Mouse (Mus musculus) neural tube, embryonic 12.5 days (tissue): ENCODE data around the gene Gm6096. TPM values are rescaled to one million over a fixed set of nuclear protein-coding genes. Genes with fewer than 3 reads are reported as not detected.

ENCODE experiments used
- ATAC-seq: fragments of 200-750 bp; cut with Nextera tagmentation; 2 replicates; pipeline ENCODE4 v1.8.0; 2017; ENCODE audit warnings: low read depth, mild to moderate bottlenecking, moderate TSS enrichment, moderate library complexity; ENCODE audit not compliant: low FRiP score
- H3K27ac ChIP-seq: fragments of 300-500 bp; sonication (generic); 2 replicates; pipeline ENCODE4 v1.5.1; 2016
- H3K27me3 ChIP-seq: fragments of 300-500 bp; sonication (generic); replicated peaks from 2 replicates; pipeline ENCODE4 v1.6.1; 2016; ENCODE audit warnings: mild to moderate bottlenecking
- H3K36me3 ChIP-seq: fragments of 300-500 bp; sonication (generic); 2 replicates; pipeline ENCODE4 v1.6.1; 2016; ENCODE audit warnings: mild to moderate bottlenecking
- H3K4me1 ChIP-seq: fragments of 300-500 bp; sonication (generic); 2 replicates; pipeline ENCODE4 v1.6.1; 2016
- H3K4me2 ChIP-seq: fragments of 300-500 bp; sonication (generic); replicated peaks from 2 replicates; pipeline ENCODE4 v1.6.1; 2016; ENCODE audit warnings: mild to moderate bottlenecking
- H3K4me3 ChIP-seq: fragments of 300-500 bp; sonication (generic); 2 replicates; pipeline ENCODE4 v1.5.1; 2016
- H3K9ac ChIP-seq: fragments of 300-500 bp; sonication (generic); 2 replicates; pipeline ENCODE4 v1.6.1; 2016; ENCODE audit warnings: mild to moderate bottlenecking
- H3K9me3 ChIP-seq: fragments of 300-500 bp; sonication (generic); 2 replicates; pipeline ENCODE4 v1.6.1; 2016; ENCODE audit warnings: mild to moderate bottlenecking
- WGBS: fragments of 180-500 bp; shearing (Covaris S2); methylation state at CpG from one replicate; pipeline ENCODE4 v1.1.7; 2016; 5-methylcytosine and 5-hydroxymethylcytosine counted together
- polyA plus RNA-seq: library from polyadenylated mRNA; unstranded; fragments of >200 nt; fragmentation: Nextera tagmentation; extraction: Ambion mirVana; gene quantifications from 2 replicates; pipeline ENCODE4 v1.2.1, GENCODE M21; 2016

The Gm6096 gene
- polyA plus RNA-seq, 1 experiment from 2014 or later = not detected

- 90% methylated on average over 12 of the region's 12 CpGs for WGBS
- no peaks in the 10 kb centered on the region for H3K9me3 ChIP-seq
- H3K27ac ChIP-seq = no peak overlapping the region
- H3K4me2 ChIP-seq = no peak overlapping the region
- H3K4me3 ChIP-seq = no peak overlapping the region
- no peak overlapping the region for H3K9ac ChIP-seq
- no peaks in the 10 kb centered on the region for H3K27me3 ChIP-seq
- H3K36me3 ChIP-seq = peaks cover 45% of the 10 kb centered on the region
- H3K4me1 ChIP-seq = peaks cover 21% of the 10 kb centered on the region
- no peak for ATAC-seq
Measured at GRCm38 (mm10) chr7:34226846-34227245, 24.0 kb upstream of the Gm6096 start.

DNA sequence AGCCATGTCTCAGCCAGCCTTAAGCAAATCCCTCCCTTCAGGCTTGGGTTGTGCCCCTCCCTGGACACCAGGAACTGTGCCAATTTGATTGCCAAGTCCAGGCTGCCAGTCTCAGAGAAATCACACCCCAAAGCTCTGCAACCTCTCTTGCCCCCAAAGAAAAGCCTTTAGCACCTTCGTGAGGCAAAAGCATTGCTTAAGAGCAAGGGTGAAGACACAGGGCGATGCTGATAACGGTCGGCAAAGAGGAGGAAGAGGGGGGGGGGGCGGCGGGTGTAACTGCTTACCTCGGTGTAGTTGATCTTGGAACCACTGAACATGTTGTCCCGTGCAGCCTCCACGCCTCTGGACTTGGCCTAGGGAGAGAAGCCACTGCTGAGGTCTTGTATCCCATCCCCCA, 22.2 kb upstream of the Gm6096 start:
- WGBS = 68% methylated on average over 9 of the region's 9 CpGs
- no peak for ATAC-seq
- Histone ChIP-seq H3K4me3 (peak overlapping the region; percentile 68), H3K9me3 (no peaks in the 10 kb centered on the region), H3K4me1 (peaks cover 27% of the 10 kb centered on the region), H3K9ac (peak overlapping the region; percentile 72; the same call in 1 of the 2 replicates), H3K27ac (no peak overlapping the region), H3K27me3 (no peaks in the 10 kb centered on the region), H3K36me3 (peaks cover 32% of the 10 kb centered on the region), H3K4me2 (peak overlapping the region; percentile 81)

GRCm38 (mm10) chr7:34229153-34229552, 21.7 kb upstream of the Gm6096 start:
- Histone ChIP-seq H3K4me1 (peaks cover 30% of the 10 kb centered on the region), H3K9me3 (no peaks in the 10 kb centered on the region), H3K4me3 (peak overlapping the region; percentile 68), H3K36me3 (peaks cover 27% of the 10 kb centered on the region), H3K27me3 (no peaks in the 10 kb centered on the region), H3K9ac (peak overlapping the region; percentile 72), H3K27ac (no peak overlapping the region), H3K4me2 (peak overlapping the region; percentile 81)
- no peak for ATAC-seq
- 19% methylated on average over 5 of the region's 5 CpGs for WGBS

DNA sequence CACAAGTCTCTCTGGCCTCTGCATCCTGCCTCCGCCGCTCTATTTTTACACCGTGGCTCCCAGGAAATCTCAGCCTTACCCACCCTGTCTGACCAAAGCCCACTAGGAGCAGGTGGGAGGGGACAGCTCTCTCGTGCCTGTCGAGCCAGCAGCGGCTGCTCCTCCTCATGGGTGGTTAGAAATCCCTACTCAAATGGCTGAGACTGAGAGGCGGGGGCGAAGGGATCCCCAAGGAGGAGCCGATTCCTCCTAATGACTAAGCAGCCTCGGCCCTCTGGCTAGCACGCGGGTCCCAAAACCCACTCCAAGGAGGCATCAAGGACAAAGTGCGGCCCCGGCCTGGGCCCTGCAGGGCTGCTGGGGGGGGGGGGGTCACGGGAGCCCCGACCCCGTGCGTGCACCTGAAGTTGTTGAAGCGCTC, 21.1 kb upstream of the Gm6096 start:
- peak overlapping the region; percentile 12; the same call in 1 of the 2 replicates for H3K27ac ChIP-seq
- WGBS = 0% methylated on average over 19 of the region's 19 CpGs
- no peaks in the 10 kb centered on the region for H3K9me3 ChIP-seq
- H3K4me1 ChIP-seq = peaks cover 30% of the 10 kb centered on the region
- ATAC-seq = peak; percentile 7
- H3K36me3 ChIP-seq = peaks cover 24% of the 10 kb centered on the region
- H3K9ac ChIP-seq = peak overlapping the region; percentile 72
- peak overlapping the region; percentile 68 for H3K4me3 ChIP-seq
- H3K27me3 ChIP-seq = no peaks in the 10 kb centered on the region
- peak overlapping the region; percentile 81 for H3K4me2 ChIP-seq

- peak within 1 kb of the TSS; percentile 12; the same call in 1 of the 2 replicates for H3K27ac ChIP-seq
- ATAC-seq = peak; percentile 39
- peak within 1 kb of the TSS; percentile 68 for H3K4me3 ChIP-seq
- H3K36me3 ChIP-seq = peaks cover 20% of the 10 kb centered on the region
- no peaks in the 10 kb centered on the region for H3K9me3 ChIP-seq
- H3K4me2 ChIP-seq = peak within 1 kb of the TSS; percentile 81
- peaks cover 33% of the 10 kb centered on the region for H3K4me1 ChIP-seq
- peak within 1 kb of the TSS; percentile 72 for H3K9ac ChIP-seq
- H3K27me3 ChIP-seq = no peaks in the 10 kb centered on the region
- under 1% methylated on average over 39 of the region's 39 CpGs for WGBS
Measured at GRCm38 (mm10) chr7:34230116-34230515, 20.7 kb upstream of the Gm6096 start, which contains the start of gene Gpi1. Gpi1 (minus strand) TSS chr7:34230336.

- Histone ChIP-seq H3K27me3 (no peaks in the 10 kb centered on the region), H3K4me1 (peaks cover 28% of the 10 kb centered on the region), H3K4me2 (peak overlapping the region; percentile 65), H3K36me3 (peaks cover 19% of the 10 kb centered on the region), H3K4me3 (0 out of 2 replicates have a peak overlapping the region, but pooled peaks have one; percentile 39), H3K9ac (no peak overlapping the region; the same call in 1 of the 2 replicates), H3K9me3 (no peaks in the 10 kb centered on the region), H3K27ac (peak overlapping the region; percentile 50; the same call in 1 of the 2 replicates)
- ATAC-seq = no peak; the same call in 1 of the 2 replicates
- WGBS = 45% methylated on average over 7 of the region's 7 CpGs
Measured at GRCm38 (mm10) chr7:34232785-34233725, 17.8 kb upstream of the Gm6096 start.

GRCm38 (mm10) chr7:34233909-34234609, 16.8 kb upstream of the Gm6096 start:
- peak; percentile 93 for ATAC-seq
- H3K4me3 ChIP-seq = peak overlapping the region; percentile 39
- H3K36me3 ChIP-seq = peaks cover 28% of the 10 kb centered on the region
- no peaks in the 10 kb centered on the region for H3K9me3 ChIP-seq
- peak overlapping the region; percentile 50; the same call in 1 of the 2 replicates for H3K27ac ChIP-seq
- peak overlapping the region; percentile 48 for H3K9ac ChIP-seq
- H3K27me3 ChIP-seq = no peaks in the 10 kb centered on the region
- under 1% methylated on average over 46 of the region's 46 CpGs for WGBS
- H3K4me1 ChIP-seq = peaks cover 22% of the 10 kb centered on the region
- peak overlapping the region; percentile 65 for H3K4me2 ChIP-seq

DNA sequence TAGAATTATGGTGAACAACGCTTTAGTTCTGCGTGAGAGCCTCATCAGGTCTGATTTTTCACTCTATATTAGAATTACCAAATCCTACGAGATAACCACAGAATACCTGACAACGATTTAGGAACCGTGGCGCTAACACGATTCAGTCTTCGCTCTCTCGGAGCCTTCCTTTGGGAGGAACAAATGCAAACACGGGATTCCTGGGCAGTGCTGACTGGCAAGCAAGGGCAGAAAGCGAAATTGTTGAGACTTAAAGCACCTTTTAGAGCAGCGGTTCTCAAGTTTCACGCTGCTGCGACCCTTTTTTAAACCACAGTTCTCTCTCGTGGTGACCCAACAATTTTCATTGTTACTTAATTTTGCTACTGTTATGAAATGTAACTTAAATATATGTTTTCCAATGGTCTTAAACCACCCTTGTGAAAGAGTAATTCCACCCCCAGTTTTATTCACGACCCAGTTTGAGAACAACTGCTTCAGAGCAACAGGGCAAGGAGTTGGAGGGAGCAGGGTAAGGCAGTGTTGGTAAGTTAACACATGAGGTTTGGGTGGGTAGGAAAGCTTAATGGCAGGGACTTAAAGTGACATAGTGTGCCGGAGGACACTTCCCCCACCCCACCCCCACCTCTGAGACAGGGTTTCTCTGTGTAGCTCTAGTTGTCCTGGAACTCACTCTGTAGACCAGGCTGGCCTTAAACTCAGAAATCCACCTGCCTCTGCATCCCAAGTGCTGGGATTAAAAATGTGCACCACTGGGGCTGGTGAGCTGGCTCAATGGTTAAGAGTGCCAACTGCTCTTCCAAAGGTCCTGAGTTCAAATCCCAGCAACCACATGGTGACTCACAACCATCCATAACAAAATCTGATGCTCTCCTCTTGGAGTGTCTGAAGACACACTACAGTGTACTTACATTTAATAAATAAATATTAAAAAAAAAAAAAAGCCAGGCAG, 16.0 kb upstream of the Gm6096 start:
- Histone ChIP-seq H3K9ac (peak overlapping the region; percentile 36), H3K9me3 (no peaks in the 10 kb centered on the region), H3K36me3 (peaks cover 37% of the 10 kb centered on the region), H3K4me1 (peaks cover 18% of the 10 kb centered on the region; the same call in 1 of the 2 replicates), H3K4me2 (peak overlapping the region; percentile 65), H3K27ac (peak overlapping the region; percentile 42; the same call in 1 of the 2 replicates), H3K4me3 (peak overlapping the region; percentile 39), H3K27me3 (no peaks in the 10 kb centered on the region)
- peak; percentile 1; the same call in 1 of the 2 replicates for ATAC-seq
- WGBS = 2% methylated on average over 17 of the region's 17 CpGs

- Histone ChIP-seq H3K4me2 (no peak overlapping the region), H3K36me3 (peaks cover 42% of the 10 kb centered on the region), H3K27me3 (no peaks in the 10 kb centered on the region), H3K9ac (no peak overlapping the region), H3K9me3 (no peaks in the 10 kb centered on the region), H3K4me1 (peaks cover 14% of the 10 kb centered on the region; the same call in 1 of the 2 replicates), H3K27ac (no peak overlapping the region), H3K4me3 (no peak overlapping the region)
- 80% methylated on average over 5 of the region's 5 CpGs for WGBS
- ATAC-seq = no peak
Measured at GRCm38 (mm10) chr7:34235602-34236001, 15.2 kb upstream of the Gm6096 start.

- H3K4me2 ChIP-seq = no peak overlapping the region
- peaks cover 13% of the 10 kb centered on the region; the same call in 1 of the 2 replicates for H3K4me1 ChIP-seq
- H3K9ac ChIP-seq = no peak overlapping the region
- peaks cover 54% of the 10 kb centered on the region for H3K36me3 ChIP-seq
- no peak overlapping the region for H3K4me3 ChIP-seq
- no peaks in the 10 kb centered on the region for H3K9me3 ChIP-seq
- 88% methylated on average over 5 of the region's 5 CpGs for WGBS
- H3K27me3 ChIP-seq = no peaks in the 10 kb centered on the region
- no peak for ATAC-seq
- no peak overlapping the region for H3K27ac ChIP-seq
Measured at GRCm38 (mm10) chr7:34238086-34238485, 12.8 kb upstream of the Gm6096 start.

GRCm38 (mm10) chr7:34242176-34242575, 8.7 kb upstream of the Gm6096 start:
- no peaks in the 10 kb centered on the region for H3K4me1 ChIP-seq
- no peak for ATAC-seq
- H3K36me3 ChIP-seq = peaks cover 69% of the 10 kb centered on the region
- H3K27me3 ChIP-seq = no peaks in the 10 kb centered on the region
- no peaks in the 10 kb centered on the region for H3K9me3 ChIP-seq
- no peak overlapping the region for H3K4me3 ChIP-seq
- WGBS = 93% methylated on average over 11 of the region's 11 CpGs
- no peak overlapping the region for H3K9ac ChIP-seq
- no peak overlapping the region for H3K27ac ChIP-seq
- H3K4me2 ChIP-seq = no peak overlapping the region
